Mouse (Mus musculus) erythroblast, embryonic 14.5 days (primary cell): ENCODE results near the gene Sptssb.

Source experiments
- GATA1 ChIP-seq: IDR thresholded peaks from 2 replicates; pipeline ENCODE4 v1.6.1; 2012; ENCODE audit warnings: low read length, inconsistent platforms, mixed read lengths
- TAL1 ChIP-seq: IDR thresholded peaks from 3 replicates; pipeline ENCODE4 v1.6.1; 2012; ENCODE audit warnings: low read length, inconsistent platforms, mixed read lengths

- TF ChIP-seq TAL1: no peak
- TF ChIP-seq GATA1: no peak
Observed at GRCm38 (mm10) chr3:69800829-69801384, 58.8 kb downstream of the Sptssb start.
